Mouse (Mus musculus) heart, embryonic 14.5 days (tissue): ENCODE results near the gene Ell3. TPM values are rescaled to one million over a fixed set of nuclear protein-coding genes. Genes with fewer than 3 reads are reported as not detected.
A peak's percentile ranks its signal among the peaks of the same experiment; 100 is the strongest.
"Not testable (repeated sequence)": the region's sequence is repeated elsewhere in the genome, so short reads cannot be mapped to it uniquely, and the experiment has no call there.

Experiments used
- ATAC-seq: fragments of 200-750 bp; cut with Nextera tagmentation; 2 replicates; pipeline ENCODE4 v1.8.0; 2017; ENCODE audit warnings: low read depth, moderate TSS enrichment; ENCODE audit not compliant: insufficient number of reproducible peaks, insufficient read depth, low FRiP score
- H3K27ac ChIP-seq, 2 experiments: fragments of 200-500 bp in 1 of 2; fragments of 300-500 bp in 1 of 2; sonication (generic) in 1 of 2; replicated peaks in 1 of 2; 2 replicates each; pipeline ENCODE4 v1.5.1; 2012 to 2014; ENCODE audit warnings: low read depth in 2 of 2, low read length in 2 of 2, control low read depth in 1 of 2, mild to moderate bottlenecking in 1 of 2, mixed read lengths in 1 of 2; ENCODE audit not compliant: control insufficient read depth in 1 of 2, insufficient read depth in 1 of 2
- H3K27me3 ChIP-seq: fragments of 300-500 bp; sonication (generic); 2 replicates; pipeline ENCODE4 v1.6.1; 2014; ENCODE audit warnings: mild to moderate bottlenecking, low read length, control low read depth; ENCODE audit not compliant: control insufficient read depth, insufficient read depth
- H3K36me3 ChIP-seq: fragments of 300-500 bp; sonication (generic); 2 replicates; pipeline ENCODE4 v1.6.1; 2014; ENCODE audit warnings: mild to moderate bottlenecking, control low read depth, low read length, mixed read lengths; ENCODE audit not compliant: control insufficient read depth, insufficient read depth
- H3K4me1 ChIP-seq, 2 experiments: fragments of 200-500 bp in 1 of 2; fragments of 300-500 bp in 1 of 2; sonication (generic) in 1 of 2; 2 replicates each; pipeline ENCODE4 v1.6.1; 2012 to 2014; ENCODE audit warnings: low read length in 2 of 2, control low read depth in 1 of 2, mixed read lengths in 1 of 2; ENCODE audit not compliant: control insufficient read depth in 2 of 2, insufficient read depth in 2 of 2
- H3K4me2 ChIP-seq: fragments of 300-500 bp; sonication (generic); 2 replicates; pipeline ENCODE4 v1.6.1; 2014; ENCODE audit warnings: mild to moderate bottlenecking, low read length
- H3K4me3 ChIP-seq, 2 experiments: fragments of 200-500 bp in 1 of 2; fragments of 300-500 bp in 1 of 2; sonication (generic) in 1 of 2; 2 replicates each; pipeline ENCODE4 v1.5.1; 2012 to 2014; ENCODE audit warnings: low read length in 2 of 2, mild to moderate bottlenecking in 2 of 2, control low read depth in 1 of 2, low read depth in 1 of 2, moderate library complexity in 1 of 2; ENCODE audit not compliant: control insufficient read depth in 1 of 2, insufficient read depth in 1 of 2
- H3K9ac ChIP-seq: fragments of 300-500 bp; sonication (generic); 2 replicates; pipeline ENCODE4 v1.6.1; 2014; ENCODE audit warnings: mild to moderate bottlenecking, low read length
- H3K9me3 ChIP-seq: fragments of 300-500 bp; sonication (generic); 2 replicates; pipeline ENCODE4 v1.6.1; 2016; ENCODE audit warnings: low read length, control low read depth; ENCODE audit not compliant: control insufficient read depth
- WGBS: fragments of 180-500 bp; shearing (Covaris S2); extraction: QIAGEN DNeasy Blood & Tissue Kit; methylation state at CpG from one replicate; pipeline ENCODE4 v1.1.7; 2014; 5-methylcytosine and 5-hydroxymethylcytosine counted together
- polyA plus RNA-seq: library from polyadenylated mRNA; unstranded; fragments of >200 nt; fragmentation: Nextera tagmentation; extraction: Ambion mirVana; gene quantifications from 2 replicates; pipeline ENCODE4 v1.2.1, GENCODE M21; 2014

Ell3 gene
- polyA plus RNA-seq, 1 experiment from 2014 or later = 0.77 TPM

DNA sequence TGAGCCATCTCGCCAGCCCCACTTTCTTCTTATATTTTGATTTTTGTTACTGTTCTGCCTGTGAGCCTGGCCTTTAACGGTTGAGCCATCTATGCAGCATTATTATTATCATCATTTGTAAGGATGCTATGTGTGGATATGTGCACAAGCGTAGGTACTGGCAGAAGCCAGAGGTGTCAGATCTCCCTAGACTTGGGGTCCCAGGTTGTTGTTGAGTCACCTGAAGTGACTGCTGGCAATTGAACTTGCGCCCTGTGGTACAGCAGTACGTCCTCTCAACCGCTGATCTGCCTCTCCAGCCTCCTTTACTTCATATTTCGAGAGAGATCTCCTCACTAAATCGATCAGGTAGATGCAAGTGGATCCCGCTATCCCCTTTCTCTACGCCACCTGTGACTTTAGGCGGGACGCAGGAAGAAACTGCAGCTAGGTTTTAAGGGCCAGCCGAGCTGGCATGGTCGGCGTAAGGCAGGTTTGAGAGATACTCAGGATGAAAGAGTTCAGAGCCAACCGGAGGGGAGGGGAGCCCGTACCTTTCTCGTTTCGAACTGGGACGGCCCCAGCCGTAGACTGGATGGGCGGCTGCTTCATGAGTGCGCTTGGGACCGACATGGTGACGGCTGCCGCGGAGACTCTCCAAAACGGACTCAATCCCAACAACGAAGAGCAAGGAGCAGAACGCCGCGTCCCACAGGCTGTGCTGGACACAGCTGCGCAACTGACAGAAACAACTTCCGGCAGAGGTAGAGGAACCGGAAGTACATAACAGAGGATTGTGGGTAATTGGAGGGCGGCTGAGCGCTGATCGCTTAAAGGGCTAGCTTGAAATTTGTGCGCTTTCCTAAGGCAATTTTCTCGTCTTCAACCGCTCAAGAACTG lies 29.5 kb upstream of the Ell3 start, which contains the start of gene Mfap1b:
TSS of gene Mfap1b (minus strand) at position 767 of the 879 bp plus-strand sequence.
- peak; percentile 82; the same call in 1 of the 2 replicates for ATAC-seq
- not testable (repeated sequence) for H3K36me3 ChIP-seq, H3K4me1 ChIP-seq, H3K27me3 ChIP-seq, H3K9me3 ChIP-seq
- peak within 1 kb of the TSS; percentile 77 for H3K9ac ChIP-seq
- peak within 1 kb of the TSS; percentile 66 for H3K4me2 ChIP-seq
- H3K4me3 ChIP-seq = peak within 1 kb of the TSS; percentile 60 to 69
- peak within 1 kb of the TSS; percentile 48 to 55 for H3K27ac ChIP-seq
- WGBS = 5% methylated on average over 38 of the region's 41 CpGs

DNA sequence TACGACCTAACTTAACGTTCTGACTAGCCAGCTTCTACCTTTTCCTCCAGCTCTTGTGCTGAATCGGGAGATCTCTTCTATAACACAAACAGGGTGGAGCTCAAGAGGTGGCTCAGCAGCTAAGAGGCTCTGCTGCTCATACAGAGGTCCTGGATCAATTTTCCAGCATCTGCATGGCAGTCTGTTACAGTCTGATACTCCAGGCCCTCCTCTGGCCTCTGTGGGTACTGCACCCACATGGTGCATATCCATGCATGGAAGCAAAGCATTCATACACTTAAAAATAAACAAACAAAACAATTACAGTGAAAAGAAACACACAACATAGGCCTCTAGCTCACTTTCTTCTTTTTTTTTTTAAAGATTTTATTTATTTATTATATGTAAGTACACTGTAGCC lies 28.7 kb upstream of the Ell3 start:
- not testable (repeated sequence) for H3K36me3 ChIP-seq, H3K9me3 ChIP-seq, H3K27ac ChIP-seq, H3K4me3 ChIP-seq, H3K27me3 ChIP-seq, ATAC-seq, H3K4me1 ChIP-seq, H3K9ac ChIP-seq, H3K4me2 ChIP-seq
- WGBS = 96% methylated on average over 3 of the region's 3 CpGs

DNA sequence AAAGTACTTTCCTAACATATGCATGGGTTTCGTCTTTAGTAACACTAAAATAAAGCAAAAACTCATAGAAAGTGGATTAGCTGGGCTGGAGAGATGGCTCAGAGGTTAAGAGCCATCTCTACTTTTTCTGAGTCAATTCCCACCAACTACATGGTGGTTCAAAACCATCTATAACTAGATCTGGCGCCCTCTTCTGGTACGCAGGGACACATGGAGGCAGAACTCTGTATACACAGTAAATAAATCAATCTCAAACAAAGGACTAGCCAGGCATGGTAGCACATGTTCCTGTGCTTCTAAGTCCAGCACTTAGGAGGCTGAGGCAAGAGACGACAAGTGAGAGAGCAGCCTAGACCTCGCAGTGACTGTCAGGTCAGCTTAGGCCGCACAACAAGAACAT lies 24.9 kb upstream of the Ell3 start:
- H3K9ac ChIP-seq, H3K9me3 ChIP-seq, H3K27me3 ChIP-seq, H3K4me3 ChIP-seq, H3K36me3 ChIP-seq, ATAC-seq, H3K27ac ChIP-seq, H3K4me1 ChIP-seq, H3K4me2 ChIP-seq: not testable (repeated sequence)
- 30% methylated on average over 2 of the region's 6 CpGs for WGBS

DNA sequence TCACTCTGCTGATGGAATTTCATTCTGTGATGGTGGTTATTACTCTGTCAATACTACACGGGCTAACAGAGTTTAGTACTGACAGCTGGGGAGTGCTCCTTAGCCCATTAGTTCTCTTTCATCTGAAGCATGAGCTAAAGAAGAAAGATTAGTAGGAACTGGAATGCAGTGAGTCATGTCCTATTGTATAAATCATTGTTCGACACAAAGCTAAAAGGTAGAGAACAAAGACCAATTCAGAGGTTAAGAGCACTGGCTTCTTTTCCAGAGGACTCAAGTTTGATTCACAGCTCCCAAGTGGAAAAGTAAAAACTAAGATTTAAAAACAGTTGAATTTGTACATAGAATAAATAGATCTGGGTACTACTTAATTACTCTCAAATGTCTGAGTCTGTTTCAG lies 16.0 kb upstream of the Ell3 start:
- Histone ChIP-seq H3K9ac (no peak overlapping the region), H3K27ac (no peak overlapping the region), H3K4me1 (peaks cover 2 to 11% of the 10 kb centered on the region in 2 experiments; a peak in 2 of 4 replicates), H3K4me3 (no peak overlapping the region), H3K9me3 (no peaks in the 10 kb centered on the region), H3K4me2 (no peak overlapping the region), H3K27me3 (no peaks in the 10 kb centered on the region), H3K36me3 (peaks cover 34% of the 10 kb centered on the region)
- no peak for ATAC-seq
- WGBS = 63% methylated on average over 2 of the region's 2 CpGs

DNA sequence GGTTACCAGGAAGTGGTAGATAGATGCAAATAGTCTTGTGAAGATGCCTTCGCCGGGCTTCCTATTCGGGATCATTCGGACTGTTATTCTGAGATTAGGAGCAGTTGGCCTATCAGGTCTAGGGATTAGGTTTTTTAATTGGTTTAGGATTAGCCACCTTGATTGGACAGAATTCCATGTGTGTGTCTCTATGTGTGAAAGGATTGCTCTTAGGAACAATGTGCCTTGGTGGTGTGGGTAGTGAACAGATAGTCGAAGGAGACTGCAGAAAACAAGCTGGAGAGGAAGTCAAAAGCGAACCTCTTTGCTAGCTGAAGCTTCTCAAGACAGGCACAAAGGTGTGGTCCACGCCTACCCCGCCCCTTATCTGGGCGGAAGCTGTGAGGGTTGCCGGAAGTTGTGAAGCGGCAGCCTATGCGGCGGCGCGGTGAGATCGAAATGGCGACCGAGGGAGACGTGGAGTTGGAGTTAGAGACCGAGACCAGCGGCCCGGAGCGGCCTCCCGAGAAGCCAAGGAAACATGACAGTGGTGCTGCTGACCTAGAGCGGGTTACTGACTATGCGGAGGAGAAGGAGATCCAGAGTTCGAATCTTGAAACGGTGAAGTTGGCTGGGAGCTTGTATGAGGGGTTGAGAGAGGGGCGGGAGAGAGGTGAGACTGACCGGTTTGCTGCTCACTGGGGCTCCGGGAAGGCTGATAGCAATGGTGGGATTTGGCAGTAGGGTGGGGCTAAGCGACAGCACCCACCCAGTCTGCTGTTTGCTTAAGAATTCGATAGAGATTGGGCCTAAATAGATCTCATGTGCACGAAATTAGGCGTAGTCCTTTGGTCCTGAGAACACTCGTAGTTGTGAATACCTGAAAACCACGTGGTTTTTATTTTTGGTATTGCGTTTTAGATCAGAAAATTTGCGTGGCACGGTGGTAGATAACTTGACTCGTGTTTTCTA lies 12.9 kb upstream of the Ell3 start, which contains the start of gene Serinc4:
TSS of gene Serinc4 (minus strand) at position 90 of the 951 bp plus-strand sequence.
- Histone ChIP-seq H3K4me3 (peak within 1 kb of the TSS; percentile 70 to 83), H3K4me2 (peak within 1 kb of the TSS; percentile 66), H3K4me1 (peaks cover 9 to 32% of the 10 kb centered on the region in 2 experiments), H3K9ac (peak within 1 kb of the TSS; percentile 80), H3K27ac (peak within 1 kb of the TSS; percentile 79 to 85), H3K36me3 (peaks cover 64% of the 10 kb centered on the region), H3K9me3 (no peaks in the 10 kb centered on the region), H3K27me3 (no peaks in the 10 kb centered on the region)
- ATAC-seq = peak; percentile 76
- WGBS = 3% methylated on average over 41 of the region's 41 CpGs

DNA sequence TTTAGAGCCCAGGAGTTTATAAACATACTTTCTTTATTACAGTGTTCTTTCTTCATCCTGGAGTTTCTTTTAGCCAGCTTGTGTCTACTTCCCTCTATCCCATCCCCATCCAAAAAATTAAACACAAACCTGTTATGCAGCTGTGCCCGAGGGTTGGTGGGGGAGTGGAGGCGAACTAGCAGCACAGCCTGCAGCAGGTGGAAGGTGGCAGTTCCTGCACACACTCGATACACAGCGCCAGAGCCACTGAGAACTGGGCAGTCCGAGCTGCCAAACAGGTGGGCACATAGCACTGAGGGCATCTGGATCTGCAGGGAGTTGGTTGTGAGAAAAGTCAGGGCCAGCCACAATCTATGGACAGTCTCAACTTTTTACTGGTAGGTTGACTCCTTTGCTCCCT lies 11.5 kb upstream of the Ell3 start:
- Histone ChIP-seq H3K9ac (no peak overlapping the region), H3K4me2 (no peak overlapping the region), H3K4me3 (no peak overlapping the region), H3K9me3 (no peaks in the 10 kb centered on the region), H3K27ac (no peak overlapping the region), H3K36me3 (peaks cover 67% of the 10 kb centered on the region), H3K27me3 (no peaks in the 10 kb centered on the region), H3K4me1 (peaks cover 12 to 42% of the 10 kb centered on the region in 2 experiments)
- 82% methylated on average over 5 of the region's 5 CpGs for WGBS
- ATAC-seq = no peak

DNA sequence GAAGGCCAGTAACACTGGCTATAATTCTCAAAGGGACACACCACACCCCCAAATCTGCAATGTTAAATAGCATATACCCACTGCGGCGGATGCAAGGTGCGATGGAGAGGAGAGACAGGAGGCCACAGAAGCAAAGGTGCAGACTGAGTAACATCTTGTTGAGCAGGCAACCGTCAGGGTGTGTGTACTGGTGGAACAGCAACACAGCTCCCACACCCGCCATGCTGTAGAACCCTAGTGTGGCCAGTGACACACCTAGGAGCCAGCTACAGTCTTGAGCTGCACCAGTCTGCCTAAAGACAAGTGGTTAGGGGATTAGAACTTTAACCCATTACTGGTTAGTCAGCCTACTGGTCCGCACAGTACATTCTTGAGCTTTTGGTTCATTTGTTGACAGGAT lies 9.8 kb upstream of the Ell3 start:
- no peak for ATAC-seq
- WGBS = 84% methylated on average over 6 of the region's 6 CpGs
- H3K4me3 ChIP-seq = no peak overlapping the region
- H3K36me3 ChIP-seq = peaks cover 55% of the 10 kb centered on the region
- H3K4me1 ChIP-seq = peaks cover 12 to 47% of the 10 kb centered on the region in 2 experiments
- peak overlapping the region; percentile 21 to 86 for H3K27ac ChIP-seq
- H3K9ac ChIP-seq = no peak overlapping the region; the same call in 1 of the 2 replicates
- H3K9me3 ChIP-seq = no peaks in the 10 kb centered on the region
- H3K27me3 ChIP-seq = no peaks in the 10 kb centered on the region
- 0 out of 2 replicates have a peak overlapping the region, but pooled peaks have one; percentile 48 for H3K4me2 ChIP-seq
